Mouse (Mus musculus) natural killer cell, adult 2 months (primary cell): ENCODE data around the gene Zfp976.
"Not testable (repeated sequence)": the region's sequence is repeated elsewhere in the genome, so short reads cannot be mapped to it uniquely, and the experiment has no call there.

Experiments
- DNase-seq, 2 experiments: peaks; one replicate each; pipeline ENCODE4 v3.0.0; 2022; ENCODE audit warnings: low spot score in 2 of 2

The Zfp976 gene

DNA sequence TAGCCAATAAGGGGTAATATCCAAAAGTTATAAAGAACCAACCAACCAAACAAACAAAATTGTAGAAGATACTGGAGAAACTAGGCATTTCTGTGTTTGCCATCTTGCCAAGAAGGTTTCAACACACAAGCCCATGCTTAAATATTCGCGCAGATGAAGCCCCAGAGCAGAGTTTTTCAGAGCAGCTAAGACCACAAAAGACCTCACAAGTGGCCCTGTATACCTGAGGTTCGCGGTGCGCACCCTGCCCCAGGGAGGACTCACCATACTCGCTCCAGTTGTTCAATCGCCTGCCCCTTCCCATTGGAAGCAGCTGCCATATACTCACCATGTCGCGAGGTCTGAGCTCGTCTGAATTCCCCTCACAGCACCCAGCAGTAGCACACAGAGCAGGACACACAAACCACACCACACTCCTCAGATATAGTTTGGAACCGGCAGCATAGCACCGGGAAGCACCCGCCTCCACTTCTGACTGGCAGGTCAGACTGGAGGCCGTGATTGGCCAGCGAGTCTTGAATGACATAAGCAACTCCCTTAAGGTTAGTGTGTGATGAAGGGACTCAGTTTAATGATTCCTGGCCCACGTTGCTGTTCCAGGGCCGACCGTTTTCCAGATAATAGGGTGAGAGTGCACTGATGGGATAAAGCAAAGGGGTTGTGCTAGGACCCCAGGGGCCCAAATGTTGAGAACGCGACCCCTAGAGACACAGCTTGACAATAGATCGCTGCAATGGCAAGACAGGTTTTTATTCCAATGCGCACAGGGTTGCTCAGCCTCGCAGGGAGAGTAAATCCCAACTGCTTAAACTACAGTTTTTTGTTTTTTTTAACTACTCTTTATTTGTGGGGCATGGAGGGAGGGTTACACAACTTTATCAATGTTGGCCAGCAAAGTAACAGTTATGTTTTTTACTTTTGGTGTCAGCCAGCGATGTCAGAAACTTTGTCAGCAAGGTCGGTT, at the start of gene Zfp976:
Gene Zfp976 (minus strand): TSS at position 437 of the 964 bp plus-strand sequence.
- not testable (repeated sequence) for DNase-seq

DNA sequence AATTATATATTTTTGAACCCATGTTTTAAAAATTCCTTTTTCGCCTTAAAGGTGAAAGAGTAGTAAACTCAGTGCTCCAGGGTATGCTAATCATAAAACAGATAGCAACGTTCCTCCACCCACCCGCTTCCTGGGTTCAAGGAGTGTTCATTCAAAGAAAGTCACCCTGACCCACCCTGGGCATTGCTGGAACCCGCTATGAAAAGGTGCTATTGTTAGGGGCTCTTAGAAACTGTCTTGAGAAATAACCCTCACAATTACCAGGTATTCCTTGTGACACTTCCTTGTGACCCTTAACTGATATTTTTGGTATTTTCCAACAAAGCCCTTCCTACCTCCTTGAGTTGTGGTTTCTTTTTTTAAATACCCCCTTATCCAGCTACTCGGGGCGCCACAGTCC, 37.7 kb upstream of the Zfp976 start:
- not testable (repeated sequence) for DNase-seq

DNA sequence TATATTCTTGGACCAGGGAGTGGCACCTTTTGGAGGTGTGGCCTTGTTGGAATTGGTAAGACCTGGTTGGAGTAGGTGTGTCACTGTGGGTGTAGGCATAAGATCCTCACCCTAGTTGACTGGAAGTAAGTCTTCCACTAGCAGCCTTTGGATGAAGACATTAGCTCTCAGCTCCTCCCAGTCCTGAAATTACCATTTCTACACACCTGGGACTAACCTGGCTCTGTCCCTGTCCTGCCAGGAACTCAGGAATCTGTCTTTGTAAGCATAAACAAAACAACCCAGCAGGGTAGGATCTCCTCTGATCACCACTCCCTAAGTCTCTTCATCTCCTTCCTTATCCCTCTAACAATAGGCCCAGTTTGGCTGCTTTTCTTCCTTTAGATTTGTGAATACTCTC, 37.3 kb upstream of the Zfp976 start:
- not testable (repeated sequence) for DNase-seq

DNA sequence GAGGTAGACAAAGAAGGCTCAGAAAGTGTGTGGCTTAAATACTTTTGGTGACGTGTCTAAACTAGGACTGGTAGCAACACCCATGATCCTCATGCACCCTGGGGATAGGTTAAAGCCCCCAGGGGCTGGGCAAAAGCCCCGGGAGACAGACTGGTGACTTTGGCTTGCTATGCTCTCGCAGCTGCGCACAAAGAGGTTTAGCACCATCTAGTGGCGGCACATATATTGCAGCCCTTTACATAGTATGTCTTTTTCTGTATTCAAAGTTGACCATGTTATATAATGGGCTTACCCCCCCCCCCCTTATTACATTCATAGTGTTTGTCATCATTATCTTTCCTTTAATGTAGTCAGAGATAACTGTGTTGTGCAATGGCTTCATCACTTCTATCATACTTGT, 17.8 kb upstream of the Zfp976 start:
- peak in 1 of 2 experiments; percentile 1 for DNase-seq

DNA sequence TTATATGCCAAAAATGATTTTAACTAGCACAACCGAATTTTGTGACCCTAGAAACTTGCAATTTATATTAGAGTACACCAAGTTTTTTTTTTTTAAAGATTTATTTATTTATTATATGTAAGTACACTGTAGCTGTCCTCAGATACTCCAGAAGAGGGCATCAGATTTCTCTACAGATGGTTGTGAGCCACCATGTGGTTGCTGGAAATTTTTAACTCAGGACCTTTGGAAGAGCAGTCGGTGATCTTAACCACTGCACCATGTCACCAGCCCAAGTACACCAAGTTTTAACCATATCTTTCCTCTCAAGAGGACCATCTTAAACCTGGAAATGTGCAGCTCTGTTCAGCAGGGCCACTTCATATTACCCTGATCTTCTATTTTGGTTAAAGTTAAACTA, 12.8 kb upstream of the Zfp976 start:
- DNase-seq: not testable (repeated sequence)

DNA sequence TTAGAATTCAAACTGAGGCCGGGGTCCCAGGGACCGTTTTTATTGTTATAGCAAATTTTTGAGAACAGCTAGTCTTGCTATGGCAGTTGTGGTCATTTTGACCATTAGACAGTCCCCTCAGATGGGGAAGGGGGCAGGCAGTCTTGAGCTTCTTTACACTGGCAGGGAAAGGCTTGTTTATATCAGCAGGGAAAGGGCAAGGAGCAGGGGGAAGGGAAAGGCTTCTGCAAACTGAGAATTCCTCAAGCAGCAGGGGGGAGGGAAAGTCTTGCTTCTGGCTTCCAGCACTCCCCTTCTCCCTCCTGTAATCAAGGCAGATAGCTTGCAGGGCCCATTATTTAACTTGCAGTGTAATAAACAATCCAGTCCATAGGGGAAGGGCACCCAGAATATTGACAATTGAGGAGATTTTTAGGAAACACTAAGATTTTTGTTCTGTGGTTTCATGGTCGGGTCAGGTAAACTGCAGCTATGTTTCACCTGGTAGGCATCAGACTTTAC, 782 bp upstream of the Zfp976 start:
- DNase-seq: not testable (repeated sequence)

DNA sequence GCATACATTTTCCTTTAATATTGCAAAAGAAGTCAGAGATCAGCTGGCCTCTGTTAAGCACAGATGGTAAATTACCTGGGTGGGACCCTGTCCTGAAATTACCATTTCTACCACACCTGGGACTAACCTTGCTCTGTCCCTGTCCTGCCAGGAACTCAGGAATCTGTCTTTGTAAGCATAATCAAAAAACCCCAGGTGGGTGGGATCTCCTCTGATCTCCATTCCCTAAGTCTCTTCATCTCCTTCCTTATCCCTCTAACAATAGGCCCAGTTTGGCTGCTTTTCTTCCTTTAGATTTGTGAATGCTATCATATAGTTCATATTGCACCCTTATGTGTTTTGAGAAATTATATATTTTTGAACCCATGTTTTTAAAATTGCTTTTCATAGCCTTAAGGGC, 11.4 kb downstream of the Zfp976 start:
- not testable (repeated sequence) for DNase-seq

DNA sequence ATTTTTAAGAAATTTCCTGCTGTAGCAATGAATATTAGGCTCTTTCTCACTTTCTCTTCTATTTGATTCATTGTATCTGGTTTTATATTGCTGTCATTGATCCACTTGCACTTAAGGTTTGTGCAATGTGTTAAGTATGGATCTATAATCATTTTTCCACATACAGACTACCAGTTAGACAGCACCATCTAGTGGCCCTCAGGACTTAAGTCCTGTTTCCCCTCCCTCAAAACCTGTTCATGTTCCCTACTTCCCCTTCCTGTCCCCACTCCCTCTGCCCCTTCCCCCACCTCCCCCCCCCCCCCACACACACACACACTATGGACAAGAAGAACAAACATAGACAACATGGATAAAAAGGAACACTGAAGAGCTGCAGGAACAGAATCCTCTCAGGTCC, 46.7 kb downstream of the Zfp976 start:
- not testable (repeated sequence) for DNase-seq

DNA sequence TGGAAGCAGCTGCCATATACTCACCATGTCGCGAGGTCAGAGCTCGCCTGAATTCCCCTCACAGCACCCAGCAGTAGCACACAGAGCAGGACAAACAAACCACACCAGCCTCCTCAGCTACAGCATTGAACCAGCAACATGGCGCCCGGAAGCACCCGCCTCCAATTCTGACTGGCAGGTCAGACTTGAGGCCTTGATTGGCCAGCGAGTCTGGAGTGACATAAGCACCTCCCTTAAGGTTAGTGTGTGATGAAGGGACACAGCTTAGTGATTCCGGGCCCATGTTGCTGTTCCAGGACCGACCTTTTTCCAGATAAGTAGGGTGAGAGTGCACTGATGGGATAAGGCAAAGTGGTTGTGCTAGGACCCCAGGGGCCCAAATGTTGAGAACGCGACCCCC, 50.0 kb downstream of the Zfp976 start, which contains the start of gene Zfp977:
Gene Zfp977 (minus strand): TSS at position 135 of the 400 bp plus-strand sequence.
- DNase-seq: not testable (repeated sequence)

DNA sequence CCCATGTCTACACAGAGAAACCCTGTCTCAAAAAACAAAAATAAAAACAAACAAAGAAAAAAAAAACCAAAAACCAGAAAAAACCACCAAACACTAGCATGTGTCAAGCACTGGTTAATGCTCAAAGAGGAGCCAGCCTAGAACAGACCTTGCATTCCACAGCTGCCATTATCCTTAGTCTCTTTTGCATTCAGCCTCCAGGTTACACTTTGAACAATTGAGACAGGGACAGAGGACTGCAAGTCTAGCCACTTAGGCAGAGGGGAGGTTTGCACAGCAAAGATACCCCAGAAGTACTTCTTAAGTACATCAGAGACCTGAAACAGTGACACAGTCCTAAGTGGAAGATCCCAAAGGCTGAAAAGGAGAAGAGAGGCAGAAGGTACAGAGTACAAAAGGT, 51.1 kb downstream of the Zfp976 start:
- not testable (repeated sequence) for DNase-seq

DNA sequence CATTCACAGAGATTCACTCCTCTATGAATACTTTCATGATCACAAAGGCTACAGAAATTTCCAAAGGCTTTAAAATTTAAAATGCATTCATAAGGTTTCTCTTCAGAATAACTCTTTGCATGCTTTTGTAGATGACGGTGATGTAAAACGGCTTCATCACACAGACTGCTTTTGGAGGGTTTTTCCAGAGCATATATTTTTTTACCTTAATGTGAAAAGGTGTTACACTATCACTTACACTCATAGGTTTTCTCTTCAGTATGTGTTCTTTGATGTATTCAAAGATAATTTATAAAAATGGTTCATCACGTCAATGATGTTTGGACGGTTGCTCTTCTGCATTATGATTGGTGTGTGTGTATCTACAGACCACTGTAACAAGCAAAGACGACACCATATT, 63.9 kb downstream of the Zfp976 start, which contains the start of gene Gm21028:
Gene Gm21028 (minus strand): TSS at position 101 of the 400 bp plus-strand sequence.
- no peak for DNase-seq
